41 mouse cellular contexts compared by ENCODE assay signal in genomic region chr1:87211431-87211830, GRCm38 (mm10). TPM values are rescaled to one million over a fixed set of nuclear protein-coding genes. Genes with fewer than 3 reads are reported as not detected.
"Had no signal": no experiment of that assay in that cellular context is flagged by ENCODE, and none has a peak within 500 bp of the region (broad histone marks: within the 10 kb centered on the region; RNA-seq: fewer than 3 reads in every experiment).

No protein-coding gene starts in this region.

- DNase-seq: gastrocnemius, postnatal 14 days; gastrocnemius, postnatal 36 days; heart, adult 11 months; heart, adult 2 months; heart, postnatal 14 days; heart, postnatal 36 days; kidney, adult 18-20 months; kidney, adult 8-10 months; kidney, postnatal 14 days; kidney, postnatal 36 days; layer of hippocampus, adult 9-11 months; layer of hippocampus, postnatal 36 days; liver; liver, embryonic 13.5 days had no signal

- H3K4me2 ChIP-seq: heart, embryonic 11.5 days; heart, embryonic 13.5 days; heart, embryonic 15.5 days; hindbrain, embryonic 13.5 days; hindbrain, embryonic 15.5 days; intestine, embryonic 15.5 days; kidney, embryonic 15.5 days; limb, embryonic 12.5 days; liver, embryonic 11.5 days; liver, embryonic 13.5 days; liver, embryonic 15.5 days had no signal

- H3K27ac ChIP-seq: heart, adult 2 months; heart, embryonic 13.5 days; heart, embryonic 15.5 days; hindbrain, embryonic 13.5 days; hindbrain, embryonic 15.5 days; hindbrain, postnatal 0 days; intestine, embryonic 15.5 days; kidney, embryonic 15.5 days; kidney, postnatal 0 days; limb, embryonic 10.5 days; limb, embryonic 12.5 days; liver, embryonic 13.5 days; liver, embryonic 15.5 days had no signal

- H3K9me3 ChIP-seq: heart, embryonic 13.5 days; heart, embryonic 15.5 days; hindbrain, embryonic 13.5 days; hindbrain, embryonic 15.5 days; intestine, embryonic 15.5 days; kidney, embryonic 15.5 days; limb, embryonic 10.5 days; limb, embryonic 12.5 days; liver, embryonic 13.5 days; liver, embryonic 15.5 days had no signal

- H3K9ac ChIP-seq: heart, embryonic 13.5 days; heart, embryonic 15.5 days; hindbrain, embryonic 13.5 days; hindbrain, embryonic 15.5 days; intestine, embryonic 15.5 days; kidney, embryonic 15.5 days; limb, embryonic 12.5 days; liver, embryonic 13.5 days; liver, embryonic 15.5 days had no signal

- H3K4me3 ChIP-seq: heart, adult 2 months; heart, embryonic 13.5 days; heart, embryonic 15.5 days; hindbrain, embryonic 13.5 days; hindbrain, embryonic 15.5 days; intestine, embryonic 15.5 days; kidney, embryonic 15.5 days; limb, embryonic 10.5 days; limb, embryonic 12.5 days; liver, embryonic 13.5 days; liver, embryonic 15.5 days had no signal

- ATAC-seq: hindbrain, postnatal 0 days; inflammation-experienced regulatory T-cells, adult 6 months; intestine, embryonic 15.5 days; intestine, postnatal 0 days had no signal

- H3K36me3 ChIP-seq: heart, embryonic 13.5 days; heart, embryonic 15.5 days; hindbrain, embryonic 13.5 days; hindbrain, embryonic 15.5 days; intestine, embryonic 15.5 days; kidney, embryonic 15.5 days; limb, embryonic 12.5 days; liver, embryonic 13.5 days; liver, embryonic 15.5 days had no signal

RNA-seq across cellular contexts. Expression of gene Chrng, which starts 7.0 kb away (rescaled TPM):
- total RNA-seq: gastrocnemius, adult 18-20 months; heart, adult 2 months; heart, postnatal 14 days; heart, postnatal 36 days; hematopoietic stem cell, adult 5-6 weeks; hindbrain, postnatal 0 days; layer of hippocampus, adult 18-20 months; layer of hippocampus, adult 8-10 months; layer of hippocampus, postnatal 14 days; layer of hippocampus, postnatal 36 days; left cerebral cortex, adult 18-20 months; left cerebral cortex, postnatal 14 days; left cerebral cortex, postnatal 36 days had no signal
- polyA plus RNA-seq: heart, adult 2 months; hindbrain, postnatal 0 days; intestine, postnatal 0 days; kidney, postnatal 0 days; large intestine, adult 2 months had no signal

RNA-seq across cellular contexts. Expression of gene Chrnd, which starts 21.0 kb away (rescaled TPM):
- total RNA-seq: heart, adult 2 months; heart, postnatal 14 days; heart, postnatal 36 days; hematopoietic stem cell, adult 5-6 weeks; hindbrain, postnatal 0 days; layer of hippocampus, adult 18-20 months; layer of hippocampus, adult 8-10 months; layer of hippocampus, postnatal 14 days; layer of hippocampus, postnatal 36 days; left cerebral cortex, adult 18-20 months; left cerebral cortex, postnatal 14 days; left cerebral cortex, postnatal 36 days had no signal
- polyA plus RNA-seq: heart, adult 2 months; heart, embryonic 11.5 days; heart, embryonic 13.5 days; heart, embryonic 15.5 days; heart, postnatal 0 days; hindbrain, embryonic 11.5 days; hindbrain, embryonic 15.5 days; hindbrain, postnatal 0 days; inflammation-experienced regulatory T-cells, adult 6 months; intestine, embryonic 15.5 days; intestine, postnatal 0 days; large intestine, adult 2 months; liver, embryonic 11.5 days had no signal

RNA-seq across cellular contexts. Expression of gene Prss56, which starts 28.3 kb away (rescaled TPM):
- total RNA-seq: gastrocnemius, adult 18-20 months; gastrocnemius, adult 8-10 months; gastrocnemius, postnatal 14 days; gastrocnemius, postnatal 36 days; heart, adult 2 months; heart, postnatal 14 days; heart, postnatal 36 days; hematopoietic stem cell, adult 5-6 weeks had no signal
- polyA plus RNA-seq: heart, adult 2 months; heart, embryonic 11.5 days; heart, postnatal 0 days; inflammation-experienced regulatory T-cells, adult 6 months; intestine, embryonic 15.5 days; intestine, postnatal 0 days; large intestine, adult 2 months; limb, embryonic 10.5 days; limb, embryonic 12.5 days; liver, embryonic 11.5 days; liver, embryonic 13.5 days; liver, embryonic 15.5 days had no signal

RNA-seq across cellular contexts. Expression of gene Efhd1, which starts 52.7 kb away (rescaled TPM):
- total RNA-seq: hematopoietic stem cell, adult 5-6 weeks had no signal
- polyA plus RNA-seq: inflammation-experienced regulatory T-cells, adult 6 months; liver, embryonic 11.5 days had no signal
